Mouse (Mus musculus): ENCODE results near the gene Nectin1.

The Nectin1 gene

GRCm38 (mm10) chr9:43738480-43739084, 5.2 kb upstream of the Nectin1 start:
- in situ Hi-C loops (cut with MboI; ENCODE audit: low sequenced_read_pairs): no loop called here

- in situ Hi-C loops (cut with MboI; ENCODE audit: low sequenced_read_pairs): loop anchor here (5.0 kb wide), 1 partner anchor 56 kb away; no protein-coding TSS in a partner anchor
These were observed 2.5 kb upstream of the Nectin1 start for GRCm38 (mm10) chr9:43741277-43741676.

- in situ Hi-C loops (cut with MboI; ENCODE audit: low sequenced_read_pairs): loop anchor here (5.0 kb wide), 1 partner anchor 55 kb away; no protein-coding TSS in a partner anchor
These were observed 1.7 kb upstream of the Nectin1 start for GRCm38 (mm10) chr9:43742066-43742465.

GRCm38 (mm10) chr9:43742902-43743646, 710 bp upstream of the Nectin1 start:
- in situ Hi-C loops (cut with MboI; ENCODE audit: low sequenced_read_pairs): loop anchor here (5.0 kb wide), 1 partner anchor 54 kb away; no protein-coding TSS in a partner anchor

- in situ Hi-C loops (cut with MboI; ENCODE audit: low sequenced_read_pairs): loop anchor here (5.0 kb wide), 1 partner anchor 53 kb away; no protein-coding TSS in a partner anchor
These were observed 576 bp downstream of the Nectin1 start for GRCm38 (mm10) chr9:43744138-43744981.

- in situ Hi-C loops (cut with MboI; ENCODE audit: low sequenced_read_pairs): no loop called here
These were observed 1.4 kb downstream of the Nectin1 start for GRCm38 (mm10) chr9:43745051-43745792.

GRCm38 (mm10) chr9:43745951-43746703, 2.3 kb downstream of the Nectin1 start:
- in situ Hi-C loops (cut with MboI; ENCODE audit: low sequenced_read_pairs): no loop called here

- in situ Hi-C loops (cut with MboI; ENCODE audit: low sequenced_read_pairs): no loop called here
These were observed 3.9 kb downstream of the Nectin1 start for GRCm38 (mm10) chr9:43747710-43748109.

GRCm38 (mm10) chr9:43748519-43748918, 4.7 kb downstream of the Nectin1 start:
- in situ Hi-C loops (cut with MboI; ENCODE audit: low sequenced_read_pairs): no loop called here

- in situ Hi-C loops (cut with MboI; ENCODE audit: low sequenced_read_pairs): no loop called here
These were observed 6.3 kb downstream of the Nectin1 start for GRCm38 (mm10) chr9:43750053-43750452.

- in situ Hi-C loops (cut with MboI; ENCODE audit: low sequenced_read_pairs): no loop called here
These were observed 7.3 kb downstream of the Nectin1 start for GRCm38 (mm10) chr9:43751111-43751510.

- in situ Hi-C loops (cut with MboI; ENCODE audit: low sequenced_read_pairs): no loop called here
These were observed 9.7 kb downstream of the Nectin1 start for GRCm38 (mm10) chr9:43753481-43753880.

- in situ Hi-C loops (cut with MboI; ENCODE audit: low sequenced_read_pairs): no loop called here
These were observed 10.3 kb downstream of the Nectin1 start for GRCm38 (mm10) chr9:43754083-43754482.

- in situ Hi-C loops (cut with MboI; ENCODE audit: low sequenced_read_pairs): no loop called here
These were observed 11.0 kb downstream of the Nectin1 start for GRCm38 (mm10) chr9:43754768-43755197.

- in situ Hi-C loops (cut with MboI; ENCODE audit: low sequenced_read_pairs): no loop called here
These were observed 11.7 kb downstream of the Nectin1 start for GRCm38 (mm10) chr9:43755464-43755863.

- in situ Hi-C loops (cut with MboI; ENCODE audit: low sequenced_read_pairs): no loop called here
These were observed 12.1 kb downstream of the Nectin1 start for GRCm38 (mm10) chr9:43755928-43756327.

GRCm38 (mm10) chr9:43757225-43757624, 13.4 kb downstream of the Nectin1 start:
- in situ Hi-C loops (cut with MboI; ENCODE audit: low sequenced_read_pairs): no loop called here

- in situ Hi-C loops (cut with MboI; ENCODE audit: low sequenced_read_pairs): no loop called here
These were observed 14.5 kb downstream of the Nectin1 start for GRCm38 (mm10) chr9:43757972-43758965.

- in situ Hi-C loops (cut with MboI; ENCODE audit: low sequenced_read_pairs): no loop called here
These were observed 16.3 kb downstream of the Nectin1 start for GRCm38 (mm10) chr9:43760078-43760477.

All from CH12F3 (cell line).